10 mouse cellular contexts compared by ENCODE assay signal in genomic region chr8:122375320-122375719, GRCm38 (mm10). TPM values are rescaled to one million over a fixed set of nuclear protein-coding genes. Genes with fewer than 3 reads are reported as not detected.
A peak's percentile ranks its signal among the peaks of the same experiment; 100 is the strongest.
DNase-seq lines count a peak whose midpoint lies in the region; ATAC-seq lines count a peak whose summit lies in the region.
"Had no signal": no experiment of that assay in that cellular context is flagged by ENCODE, and none has a peak within 500 bp of the region (broad histone marks: within the 10 kb centered on the region; RNA-seq: fewer than 3 reads in every experiment).

No protein-coding gene starts in this region.

- no peak overlapping the region for H3K27ac ChIP-seq in forebrain, embryonic 12.5 days
- H3K27ac ChIP-seq in forebrain, embryonic 14.5 days (ENCODE audit: low read depth, low read length): no peak overlapping the region
- no peak overlapping the region for H3K27ac ChIP-seq in midbrain, embryonic 15.5 days
- no peak overlapping the region for H3K27ac ChIP-seq in midbrain, embryonic 14.5 days (replicated peaks; ENCODE audit: low read depth, low read length)
- no peak overlapping the region for H3K27ac ChIP-seq in intestine, embryonic 16.5 days (ENCODE audit: low read length)
- H3K27ac ChIP-seq in stomach, embryonic 15.5 days: no peak overlapping the region

- peaks cover 26% of the 10 kb centered on the region for H3K4me1 ChIP-seq in forebrain, embryonic 12.5 days
- peaks cover 11% of the 10 kb centered on the region for H3K4me1 ChIP-seq in forebrain, embryonic 14.5 days (ENCODE audit: control insufficient read depth, insufficient read depth, low read length)
- H3K4me1 ChIP-seq in midbrain, embryonic 15.5 days: peaks cover 22% of the 10 kb centered on the region
- H3K4me1 ChIP-seq in midbrain, embryonic 14.5 days (ENCODE audit: control insufficient read depth, insufficient read depth, low read length): peaks cover 17% of the 10 kb centered on the region
- H3K4me1 ChIP-seq in intestine, embryonic 16.5 days (ENCODE audit: control insufficient read depth, insufficient read depth, low read length): peaks cover 14% of the 10 kb centered on the region
- peaks cover 5% of the 10 kb centered on the region; the same call in 1 of the 2 replicates for H3K4me1 ChIP-seq in stomach, embryonic 15.5 days

- no peaks in the 10 kb centered on the region for H3K27me3 ChIP-seq in forebrain, embryonic 12.5 days
- H3K27me3 ChIP-seq in forebrain, embryonic 14.5 days (replicated peaks; ENCODE audit: control insufficient read depth, insufficient read depth, low read length): no peaks in the 10 kb centered on the region
- H3K27me3 ChIP-seq in midbrain, embryonic 15.5 days (replicated peaks): no peaks in the 10 kb centered on the region
- no peaks in the 10 kb centered on the region for H3K27me3 ChIP-seq in midbrain, embryonic 14.5 days (ENCODE audit: control insufficient read depth, insufficient read depth, low read length)
- H3K27me3 ChIP-seq in intestine, embryonic 16.5 days (replicated peaks; ENCODE audit: control insufficient read depth, insufficient read depth, low read length): no peaks in the 10 kb centered on the region
- H3K27me3 ChIP-seq in stomach, embryonic 15.5 days (replicated peaks): no peaks in the 10 kb centered on the region

- peak overlapping the region; percentile 88 for H3K4me2 ChIP-seq in forebrain, embryonic 12.5 days
- H3K4me2 ChIP-seq in forebrain, embryonic 14.5 days (ENCODE audit: low read length): no peak overlapping the region
- peak overlapping the region; percentile 49; the same call in 1 of the 2 replicates for H3K4me2 ChIP-seq in midbrain, embryonic 15.5 days
- H3K4me2 ChIP-seq in midbrain, embryonic 14.5 days (ENCODE audit: low read length): no peak overlapping the region
- H3K4me2 ChIP-seq in intestine, embryonic 16.5 days (ENCODE audit: low read depth, low read length): 0 out of 2 replicates have a peak overlapping the region, but pooled peaks have one; percentile 61
- 0 out of 2 replicates have a peak overlapping the region, but pooled peaks have one; percentile 65 for H3K4me2 ChIP-seq in stomach, embryonic 15.5 days

- H3K4me3 ChIP-seq in forebrain, embryonic 12.5 days (replicated peaks): 0 out of 2 replicates have a peak overlapping the region, but pooled peaks have one; percentile 96
- no peak overlapping the region for H3K4me3 ChIP-seq in forebrain, embryonic 14.5 days (ENCODE audit: low read depth, low read length)
- no peak overlapping the region for H3K4me3 ChIP-seq in midbrain, embryonic 15.5 days
- H3K4me3 ChIP-seq in midbrain, embryonic 14.5 days (replicated peaks; ENCODE audit: low read depth, low read length): no peak overlapping the region
- no peak overlapping the region for H3K4me3 ChIP-seq in intestine, embryonic 16.5 days (ENCODE audit: low read length)
- no peak overlapping the region for H3K4me3 ChIP-seq in stomach, embryonic 15.5 days (replicated peaks)

- H3K36me3 ChIP-seq in forebrain, embryonic 12.5 days (replicated peaks): peaks cover 15% of the 10 kb centered on the region
- H3K36me3 ChIP-seq in forebrain, embryonic 14.5 days (ENCODE audit: control insufficient read depth, insufficient read depth, low read length): peaks cover 14% of the 10 kb centered on the region
- H3K36me3 ChIP-seq in midbrain, embryonic 15.5 days (replicated peaks): peaks cover 4% of the 10 kb centered on the region; the same call in 1 of the 2 replicates
- peaks cover 5% of the 10 kb centered on the region for H3K36me3 ChIP-seq in midbrain, embryonic 14.5 days (ENCODE audit: control insufficient read depth, insufficient read depth, low read length)
- no peaks in the 10 kb centered on the region for H3K36me3 ChIP-seq in intestine, embryonic 16.5 days (ENCODE audit: control insufficient read depth, insufficient read depth, low read length)
- no peaks in the 10 kb centered on the region for H3K36me3 ChIP-seq in stomach, embryonic 15.5 days

- ATAC-seq in forebrain, embryonic 12.5 days (ENCODE audit: low FRiP score): no peak
- no peak for ATAC-seq in forebrain, embryonic 14.5 days
- ATAC-seq in midbrain, embryonic 15.5 days (replicated peaks): peak; percentile 4; the same call in 1 of the 2 replicates
- ATAC-seq in midbrain, embryonic 14.5 days (ENCODE audit: low FRiP score, low TSS enrichment): no peak
- ATAC-seq in intestine, embryonic 16.5 days: no peak
- ATAC-seq in stomach, embryonic 15.5 days (ENCODE audit: insufficient read depth, low FRiP score, low read depth): no peak

- H3K9me3 ChIP-seq in forebrain, embryonic 12.5 days: no peaks in the 10 kb centered on the region
- H3K9me3 ChIP-seq in forebrain, embryonic 14.5 days (replicated peaks; ENCODE audit: control insufficient read depth, low read length): no peaks in the 10 kb centered on the region
- no peaks in the 10 kb centered on the region for H3K9me3 ChIP-seq in midbrain, embryonic 15.5 days
- no peaks in the 10 kb centered on the region for H3K9me3 ChIP-seq in midbrain, embryonic 14.5 days (ENCODE audit: control insufficient read depth, low read length)
- H3K9me3 ChIP-seq in intestine, embryonic 16.5 days (ENCODE audit: control insufficient read depth, low read length): no peaks in the 10 kb centered on the region
- no peaks in the 10 kb centered on the region for H3K9me3 ChIP-seq in stomach, embryonic 15.5 days

- 94% methylated on average over 7 of the region's 7 CpGs for WGBS in forebrain, embryonic 12.5 days
- 94% methylated on average over 7 of the region's 7 CpGs for WGBS in forebrain, embryonic 14.5 days
- 94% methylated on average over 7 of the region's 7 CpGs for WGBS in midbrain, embryonic 15.5 days
- 92% methylated on average over 7 of the region's 7 CpGs for WGBS in midbrain, embryonic 14.5 days
- 94% methylated on average over 7 of the region's 7 CpGs for WGBS in intestine, embryonic 16.5 days
- 89% methylated on average over 7 of the region's 7 CpGs for WGBS in stomach, embryonic 15.5 days

- H3K9ac ChIP-seq in forebrain, embryonic 12.5 days: no peak overlapping the region
- no peak overlapping the region for H3K9ac ChIP-seq in forebrain, embryonic 14.5 days (ENCODE audit: low read length)
- no peak overlapping the region for H3K9ac ChIP-seq in midbrain, embryonic 15.5 days
- no peak overlapping the region for H3K9ac ChIP-seq in midbrain, embryonic 14.5 days (replicated peaks; ENCODE audit: low read length)
- no peak overlapping the region for H3K9ac ChIP-seq in intestine, embryonic 16.5 days (ENCODE audit: low read depth, low read length)
- no peak overlapping the region for H3K9ac ChIP-seq in stomach, embryonic 15.5 days

- no peak for DNase-seq in forebrain, embryonic 14.5 days (ENCODE audit: low spot score)
- DNase-seq in midbrain, embryonic 14.5 days: no peak
- no peak for DNase-seq in adrenal gland, postnatal 4 days (ENCODE audit: low spot score in 2 of 2)
- DNase-seq in frontal cortex, postnatal 14 days (ENCODE audit: low spot score in 2 of 2): no peak

RNA-seq across cellular contexts. Expression of gene Zc3h18, which starts 1.1 kb away (rescaled TPM):
- 71.8 and 75.5 TPM in 2 replicates for polyA plus RNA-seq in forebrain, embryonic 12.5 days (2016; fragmentation: Nextera tagmentation; extraction: Ambion mirVana)
- polyA plus RNA-seq in forebrain, embryonic 14.5 days (2014; fragmentation: Nextera tagmentation; extraction: Ambion mirVana): 24.8 and 26.9 TPM in 2 replicates
- 38.9 and 41.3 TPM in 2 replicates for polyA plus RNA-seq in midbrain, embryonic 15.5 days (2015; fragmentation: Nextera tagmentation; extraction: Ambion mirVana)
- 22.4 and 27.9 TPM in 2 replicates for polyA plus RNA-seq in midbrain, embryonic 14.5 days (2014; fragmentation: Nextera tagmentation; extraction: Ambion mirVana)
- polyA plus RNA-seq in intestine, embryonic 16.5 days (2015; fragmentation: Nextera tagmentation; extraction: Ambion mirVana): 40.5 and 43.1 TPM in 2 replicates
- 48.7 and 48.9 TPM in 2 replicates for polyA plus RNA-seq in stomach, embryonic 15.5 days (2015; fragmentation: Nextera tagmentation; extraction: Ambion mirVana)
- 10 to 100 TPM; 48.9 to 52.0 TPM for total RNA-seq in adrenal gland, postnatal 4 days (2021)

RNA-seq across cellular contexts. Expression of gene Trhr2, which starts 14.8 kb away (rescaled TPM):
- polyA plus RNA-seq in forebrain, embryonic 12.5 days (2016; fragmentation: Nextera tagmentation; extraction: Ambion mirVana): not detected in 2 replicates
- polyA plus RNA-seq in forebrain, embryonic 14.5 days (2014; fragmentation: Nextera tagmentation; extraction: Ambion mirVana): not detected in 2 replicates
- polyA plus RNA-seq in midbrain, embryonic 15.5 days (2015; fragmentation: Nextera tagmentation; extraction: Ambion mirVana): not detected in 2 replicates
- not detected in 2 replicates for polyA plus RNA-seq in midbrain, embryonic 14.5 days (2014; fragmentation: Nextera tagmentation; extraction: Ambion mirVana)
- not detected in 2 replicates for polyA plus RNA-seq in intestine, embryonic 16.5 days (2015; fragmentation: Nextera tagmentation; extraction: Ambion mirVana)
- polyA plus RNA-seq in stomach, embryonic 15.5 days (2015; fragmentation: Nextera tagmentation; extraction: Ambion mirVana): not detected in 2 replicates
- total RNA-seq in adrenal gland, postnatal 4 days (2021): not detected
- polyA plus RNA-seq: kidney, postnatal 0 days had no signal

RNA-seq across cellular contexts. Expression of gene Il17c, which starts 46.5 kb away (rescaled TPM):
- polyA plus RNA-seq in forebrain, embryonic 12.5 days (2016; fragmentation: Nextera tagmentation; extraction: Ambion mirVana): not detected in 2 replicates
- not detected in 2 replicates for polyA plus RNA-seq in forebrain, embryonic 14.5 days (2014; fragmentation: Nextera tagmentation; extraction: Ambion mirVana)
- 0.26 TPM in 1 of 2 replicates, not detected in the other for polyA plus RNA-seq in midbrain, embryonic 15.5 days (2015; fragmentation: Nextera tagmentation; extraction: Ambion mirVana)
- not detected in 2 replicates for polyA plus RNA-seq in midbrain, embryonic 14.5 days (2014; fragmentation: Nextera tagmentation; extraction: Ambion mirVana)
- polyA plus RNA-seq in intestine, embryonic 16.5 days (2015; fragmentation: Nextera tagmentation; extraction: Ambion mirVana): not detected in 2 replicates
- polyA plus RNA-seq in stomach, embryonic 15.5 days (2015; fragmentation: Nextera tagmentation; extraction: Ambion mirVana): not detected in 2 replicates
- total RNA-seq in adrenal gland, postnatal 4 days (2021): not detected
- polyA plus RNA-seq: kidney, postnatal 0 days; urinary bladder, adult 2 months had no signal

RNA-seq across cellular contexts. Expression of gene Cyba, which starts 57.4 kb away (rescaled TPM):
- polyA plus RNA-seq in forebrain, embryonic 12.5 days (2016; fragmentation: Nextera tagmentation; extraction: Ambion mirVana): 37.8 and 42.6 TPM in 2 replicates
- polyA plus RNA-seq in forebrain, embryonic 14.5 days (2014; fragmentation: Nextera tagmentation; extraction: Ambion mirVana): 33.5 and 39.3 TPM in 2 replicates
- 33.6 and 35.1 TPM in 2 replicates for polyA plus RNA-seq in midbrain, embryonic 15.5 days (2015; fragmentation: Nextera tagmentation; extraction: Ambion mirVana)
- 20.2 and 36.2 TPM in 2 replicates for polyA plus RNA-seq in midbrain, embryonic 14.5 days (2014; fragmentation: Nextera tagmentation; extraction: Ambion mirVana)
- polyA plus RNA-seq in intestine, embryonic 16.5 days (2015; fragmentation: Nextera tagmentation; extraction: Ambion mirVana): 338 and 349 TPM in 2 replicates
- polyA plus RNA-seq in stomach, embryonic 15.5 days (2015; fragmentation: Nextera tagmentation; extraction: Ambion mirVana): 238 and 267 TPM in 2 replicates
- total RNA-seq in adrenal gland, postnatal 4 days (2021): 10 to 100 TPM; 49.9 to 76.7 TPM

Comparison
In these comparisons a context has a peak if more than half of its experiments do, and no peak if none do; other contexts are left out.
1. H3K4me2 ChIP-seq: peak in forebrain, embryonic 12.5 days (single experiment), midbrain, embryonic 15.5 days (single experiment), intestine, embryonic 16.5 days (single experiment) and stomach, embryonic 15.5 days (single experiment); none in forebrain, embryonic 14.5 days (single experiment) and midbrain, embryonic 14.5 days (single experiment).